Mouse (Mus musculus) ES-Bruce4 (cell line): Measurements from ENCODE around the gene Ppl. TPM values are rescaled to one million over a fixed set of nuclear protein-coding genes. Genes with fewer than 3 reads are reported as not detected.

Experiments used
- H3K27ac ChIP-seq: 2 replicates; pipeline ENCODE4 v1.5.1; 2012; ENCODE audit warnings: low read length, inconsistent platforms; ENCODE audit not compliant: insufficient read depth
- H3K27me3 ChIP-seq: 2 replicates; pipeline ENCODE4 v1.6.1; 2012; ENCODE audit warnings: mild to moderate bottlenecking, low read length, inconsistent platforms; ENCODE audit not compliant: control insufficient read depth, poor library complexity, insufficient read depth, severe bottlenecking
- H3K36me3 ChIP-seq: 2 replicates; pipeline ENCODE4 v1.6.1; 2012; ENCODE audit warnings: inconsistent platforms, mild to moderate bottlenecking, low read length, moderate library complexity; ENCODE audit not compliant: control insufficient read depth, poor library complexity, insufficient read depth, severe bottlenecking
- H3K4me1 ChIP-seq: one replicate; pipeline ENCODE4 v1.8.1; 2011; ENCODE audit warnings: low read length; ENCODE audit not compliant: control insufficient read depth, insufficient read depth
- H3K4me3 ChIP-seq: 2 replicates; pipeline ENCODE4 v1.5.1; 2011; ENCODE audit warnings: low read depth, mild to moderate bottlenecking, low read length
- H3K9ac ChIP-seq: 2 replicates; pipeline ENCODE4 v1.6.1; 2012; ENCODE audit warnings: low read depth, mild to moderate bottlenecking, inconsistent platforms; ENCODE audit not compliant: poor library complexity, severe bottlenecking
- H3K9me3 ChIP-seq: replicated peaks from 2 replicates; pipeline ENCODE4 v1.6.1; 2012; ENCODE audit warnings: mild to moderate bottlenecking, low read length, inconsistent platforms; ENCODE audit not compliant: control insufficient read depth, poor library complexity, insufficient read depth, severe bottlenecking
- CTCF ChIP-seq: IDR thresholded peaks from one replicate; pipeline ENCODE4 v1.8.1; 2011; ENCODE audit warnings: low read depth, low read length
- EP300 ChIP-seq: IDR thresholded peaks from 2 replicates; pipeline ENCODE4 v1.6.1; 2011; ENCODE audit warnings: low read depth, low read length; ENCODE audit not compliant: insufficient read depth
- POLR2A ChIP-seq: IDR thresholded peaks from one replicate; pipeline ENCODE4 v1.8.1; 2011; ENCODE audit warnings: low read length; ENCODE audit not compliant: insufficient read depth
- polyA plus RNA-seq: library from polyadenylated mRNA; stranded (reverse); fragments of >200 nt; gene quantifications from 2 replicates; pipeline ENCODE4 v1.2.4, GENCODE M21; 2011; ENCODE audit warnings: low read depth; ENCODE audit not compliant: missing spikeins, insufficient read depth, insufficient read length

Ppl gene
- polyA plus RNA-seq, 1 experiment = 11.4 TPM

GRCm38 (mm10) chr16:5049182-5049773 lies 82.9 kb downstream of the Ppl start:
- Histone ChIP-seq H3K9me3 (no peaks in the 10 kb centered on the region), H3K27me3 (no peaks in the 10 kb centered on the region), H3K36me3 (peaks cover 22% of the 10 kb centered on the region), H3K4me3 (peak overlapping the region; percentile 86), H3K4me1 (no peaks in the 10 kb centered on the region), H3K9ac (peak overlapping the region; percentile 88), H3K27ac (no peak overlapping the region)
- TF ChIP-seq CTCF (no peak), EP300 (no peak), POLR2A (no peak)

- Histone ChIP-seq H3K9ac (no peak overlapping the region), H3K4me3 (no peak overlapping the region), H3K4me1 (no peaks in the 10 kb centered on the region), H3K9me3 (no peaks in the 10 kb centered on the region), H3K27me3 (no peaks in the 10 kb centered on the region), H3K36me3 (peaks cover 53% of the 10 kb centered on the region), H3K27ac (no peak overlapping the region)
- TF ChIP-seq CTCF (no peak), POLR2A (no peak), EP300 (no peak)
These were observed 86.9 kb downstream of the Ppl start for GRCm38 (mm10) chr16:5045322-5045721.

- Histone ChIP-seq H3K27ac (no peak overlapping the region), H3K9me3 (no peaks in the 10 kb centered on the region), H3K4me1 (no peaks in the 10 kb centered on the region), H3K36me3 (peaks cover 74% of the 10 kb centered on the region), H3K27me3 (no peaks in the 10 kb centered on the region), H3K9ac (no peak overlapping the region), H3K4me3 (no peak overlapping the region)
- TF ChIP-seq POLR2A = no peak
- no peak for TF ChIP-seq CTCF
- TF ChIP-seq EP300 = no peak
These were observed 95.5 kb downstream of the Ppl start for GRCm38 (mm10) chr16:5036649-5037234.

Other genes with a start within 250 kb of the Ppl start
- gene Mgrn1, start 246.2 kb downstream of the Ppl start, polyA plus RNA-seq = 46.6 and 47.8 TPM in 2 replicates
- gene Nudt16l1, start 193.7 kb downstream of the Ppl start, polyA plus RNA-seq = 37.8 and 41.0 TPM in 2 replicates
- 22.4 and 28.4 TPM in 2 replicates for gene Anks3, start 168.2 kb downstream of the Ppl start, polyA plus RNA-seq
- gene Sept12, start 134.6 kb downstream of the Ppl start, polyA plus RNA-seq = not detected in 2 replicates
- gene Smim22, start 125.1 kb downstream of the Ppl start, polyA plus RNA-seq = 7.7 and 10.1 TPM in 2 replicates
- gene Rogdi, start 118.9 kb downstream of the Ppl start, polyA plus RNA-seq = 40.8 and 44.5 TPM in 2 replicates
- gene Glyr1, start 82.6 kb downstream of the Ppl start, polyA plus RNA-seq = 85.9 and 92.5 TPM in 2 replicates
- 25.3 and 25.9 TPM in 2 replicates for gene Ubn1, start 82.4 kb downstream of the Ppl start, polyA plus RNA-seq
- gene Sec14l5, start 14.7 kb upstream of the Ppl start, polyA plus RNA-seq = 2.4 and 3.0 TPM in 2 replicates
- gene Nagpa, start 71.6 kb upstream of the Ppl start, polyA plus RNA-seq = 3.9 and 5.1 TPM in 2 replicates
- gene AU021092, start 89.9 kb upstream of the Ppl start, polyA plus RNA-seq = not detected in 2 replicates
- 9.1 and 13.4 TPM in 2 replicates for gene Alg1, start 101.2 kb upstream of the Ppl start, polyA plus RNA-seq
- gene Eef2kmt, start 123.6 kb upstream of the Ppl start, polyA plus RNA-seq = 21.9 and 25.5 TPM in 2 replicates